Mouse (Mus musculus) CD4-positive, CD25-positive, alpha-beta regulatory T cell, adult 4 months (primary cell): Measurements from ENCODE around the gene Scd3. TPM values are rescaled to one million over a fixed set of nuclear protein-coding genes. Genes with fewer than 3 reads are reported as not detected.
"Not testable (repeated sequence)": the region's sequence is repeated elsewhere in the genome, so short reads cannot be mapped to it uniquely, and the experiment has no call there.

Source experiments
- ATAC-seq: one replicate; pipeline ENCODE4 v1.8.0; 2017
- polyA plus RNA-seq, 2 experiments: library from polyadenylated mRNA; unstranded; fragments of 100-300 nt; shearing (Covaris generic); gene quantifications; one replicate each; pipeline ENCODE4 v1.2.1; 2017

Gene Scd3
- polyA plus RNA-seq, 2 experiments from 2014 or later, result not detected

GRCm38 (mm10) chr19:44273711-44274110 is 70.6 kb downstream of the Scd3 start:
- no peak for ATAC-seq

GRCm38 (mm10) chr19:44274452-44274851 is 71.4 kb downstream of the Scd3 start:
- no peak for ATAC-seq

- ATAC-seq, result no peak
Observed at GRCm38 (mm10) chr19:44275418-44275817, 72.3 kb downstream of the Scd3 start.

GRCm38 (mm10) chr19:44276861-44277260 is 73.8 kb downstream of the Scd3 start:
- ATAC-seq, result no peak

GRCm38 (mm10) chr19:44277931-44278330 is 74.9 kb downstream of the Scd3 start:
- no peak for ATAC-seq

- ATAC-seq, result peak; percentile 24
Observed at GRCm38 (mm10) chr19:44280755-44281154, 77.7 kb downstream of the Scd3 start.

GRCm38 (mm10) chr19:44281825-44282447 is 78.9 kb downstream of the Scd3 start:
- ATAC-seq, result not testable (repeated sequence)

- ATAC-seq, result peak; percentile 32
Observed at GRCm38 (mm10) chr19:44282534-44283156, 79.6 kb downstream of the Scd3 start.

GRCm38 (mm10) chr19:44283157-44284024 is 80.3 kb downstream of the Scd3 start:
- ATAC-seq, result peak; percentile 45

- peak; percentile 77 for ATAC-seq
Observed at GRCm38 (mm10) chr19:44284025-44284695, 81.1 kb downstream of the Scd3 start.

GRCm38 (mm10) chr19:44284723-44285122 is 81.7 kb downstream of the Scd3 start:
- peak; percentile 3 for ATAC-seq

- no peak for ATAC-seq
Observed at GRCm38 (mm10) chr19:44285554-44285953, 82.5 kb downstream of the Scd3 start.

GRCm38 (mm10) chr19:44286109-44286508 is 83.0 kb downstream of the Scd3 start:
- ATAC-seq, result no peak

- ATAC-seq, result no peak
Observed at GRCm38 (mm10) chr19:44287415-44288110, 84.5 kb downstream of the Scd3 start.

GRCm38 (mm10) chr19:44292083-44292482 is 89.0 kb downstream of the Scd3 start:
- ATAC-seq, result no peak

- no peak for ATAC-seq
Observed at GRCm38 (mm10) chr19:44292483-44292882, 89.4 kb downstream of the Scd3 start.

- ATAC-seq, result peak; percentile 19
Observed at GRCm38 (mm10) chr19:44292941-44293768, 90.1 kb downstream of the Scd3 start, which contains the start of gene Scd2. Scd2 (plus strand) TSS chr19:44293674.
